Mouse (Mus musculus): ENCODE measurements around the gene Tas2r143. TPM values are rescaled to one million over a fixed set of nuclear protein-coding genes. Genes with fewer than 3 reads are reported as not detected.

Tas2r143 gene
- polyA plus RNA-seq (2014; fragmentation: Nextera tagmentation; extraction: Ambion mirVana) = not detected in 2 replicates

DNA sequence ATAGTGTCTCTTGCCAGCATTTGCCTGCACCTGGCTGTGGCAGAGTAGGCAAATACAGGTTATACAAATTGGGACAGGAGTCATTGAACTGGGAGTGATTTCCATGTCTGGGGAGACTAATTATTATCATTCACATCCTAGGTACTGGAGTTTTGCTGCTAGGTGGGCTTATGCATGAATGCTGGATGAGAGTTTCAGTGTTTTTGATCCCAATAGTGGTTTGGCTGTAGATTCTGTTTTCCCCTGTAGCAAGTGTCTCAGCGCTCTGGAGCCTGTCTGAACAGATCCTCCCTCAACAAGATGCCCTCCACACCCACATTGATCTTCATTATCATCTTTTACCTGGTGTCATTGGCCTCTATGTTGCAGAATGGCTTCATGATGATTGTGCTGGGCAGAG is at the start of gene Tas2r143:
TSS of gene Tas2r143 (plus strand) at position 301 of the 400 bp plus-strand sequence.
- Histone ChIP-seq H3K9ac (ENCODE audit: low read depth, low read length) (no peak within 1 kb of the TSS), H3K36me3 (ENCODE audit: control insufficient read depth, insufficient read depth, low read length) (no peaks in the 10 kb centered on the region), H3K9me3 (replicated peaks; ENCODE audit: control insufficient read depth, low read length) (no peaks in the 10 kb centered on the region), H3K4me2 (no peak within 1 kb of the TSS), H3K27ac (ENCODE audit: low read depth, low read length) (no peak within 1 kb of the TSS), H3K4me1 (ENCODE audit: control insufficient read depth, insufficient read depth, low read length) (no peaks in the 10 kb centered on the region), H3K4me3 (ENCODE audit: low read depth, low read length) (no peak within 1 kb of the TSS), H3K27me3 (ENCODE audit: control insufficient read depth, insufficient read depth, low read length) (no peaks in the 10 kb centered on the region)
- WGBS (ENCODE audit: insufficient replicate concordance) = 71% methylated on average over 1 of the region's 1 CpGs
- ATAC-seq (replicated peaks; ENCODE audit: insufficient number of reproducible peaks, low FRiP score, low TSS enrichment) = no peak

DNA sequence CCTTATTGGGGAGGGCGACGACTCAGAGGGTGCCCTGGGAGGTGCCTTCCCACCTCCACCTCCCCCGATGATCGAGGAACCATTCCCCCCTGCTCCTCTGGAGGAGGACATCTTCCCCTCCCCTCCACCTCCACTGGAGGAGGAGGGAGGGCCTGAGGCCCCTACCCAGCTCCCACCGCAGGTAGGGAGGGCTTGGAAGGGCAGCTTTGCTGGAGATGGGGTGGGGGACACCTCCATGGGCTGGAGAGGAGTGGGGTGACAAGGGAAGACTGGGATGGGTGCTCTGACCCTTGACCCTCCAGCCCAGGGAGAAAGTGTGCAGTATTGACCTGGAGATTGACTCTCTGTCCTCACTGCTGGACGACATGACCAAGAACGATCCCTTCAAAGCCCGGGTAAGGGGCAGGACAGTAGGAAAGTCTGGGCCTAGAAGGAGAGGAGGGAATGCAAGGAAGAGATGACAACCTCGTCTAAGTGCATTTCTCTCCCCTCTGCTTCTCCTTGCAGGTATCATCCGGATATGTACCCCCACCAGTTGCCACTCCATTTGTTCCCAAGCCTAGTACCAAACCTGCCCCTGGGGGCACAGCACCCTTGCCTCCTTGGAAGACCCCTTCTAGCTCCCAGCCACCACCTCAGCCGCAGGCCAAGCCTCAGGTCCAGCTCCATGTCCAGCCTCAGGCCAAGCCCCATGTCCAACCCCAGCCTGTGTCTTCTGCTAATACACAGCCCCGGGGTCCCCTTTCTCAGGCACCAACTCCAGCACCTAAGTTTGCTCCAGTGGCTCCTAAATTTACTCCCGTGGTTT is 48.9 kb upstream of the Tas2r143 start:
- H3K9me3 ChIP-seq (replicated peaks; ENCODE audit: control insufficient read depth, low read length) = no peaks in the 10 kb centered on the region
- 31% methylated on average over 13 of the region's 13 CpGs for WGBS (ENCODE audit: insufficient replicate concordance)
- peaks cover 11% of the 10 kb centered on the region for H3K36me3 ChIP-seq (ENCODE audit: control insufficient read depth, insufficient read depth, low read length)
- H3K27me3 ChIP-seq (ENCODE audit: control insufficient read depth, insufficient read depth, low read length) = no peaks in the 10 kb centered on the region
- peak overlapping the region; percentile 90 for H3K4me3 ChIP-seq (ENCODE audit: low read depth, low read length)
- H3K27ac ChIP-seq (ENCODE audit: low read depth, low read length) = peak overlapping the region; percentile 99
- no peak for ATAC-seq (replicated peaks; ENCODE audit: insufficient number of reproducible peaks, low FRiP score, low TSS enrichment)
- H3K9ac ChIP-seq (ENCODE audit: low read depth, low read length) = peak overlapping the region; percentile 94
- H3K4me2 ChIP-seq = peak overlapping the region; percentile 97
- H3K4me1 ChIP-seq (ENCODE audit: control insufficient read depth, insufficient read depth, low read length) = peaks cover 54% of the 10 kb centered on the region

- Histone ChIP-seq H3K9me3 (replicated peaks; ENCODE audit: control insufficient read depth, low read length) (no peaks in the 10 kb centered on the region), H3K27ac (ENCODE audit: low read depth, low read length) (peak overlapping the region; percentile 54), H3K4me1 (ENCODE audit: control insufficient read depth, insufficient read depth, low read length) (peaks cover 54% of the 10 kb centered on the region), H3K9ac (ENCODE audit: low read depth, low read length) (peak overlapping the region; percentile 94), H3K27me3 (ENCODE audit: control insufficient read depth, insufficient read depth, low read length) (no peaks in the 10 kb centered on the region), H3K36me3 (ENCODE audit: control insufficient read depth, insufficient read depth, low read length) (peaks cover 19% of the 10 kb centered on the region), H3K4me3 (ENCODE audit: low read depth, low read length) (peak overlapping the region; percentile 90), H3K4me2 (peak overlapping the region; percentile 97)
- no peak for ATAC-seq (replicated peaks; ENCODE audit: insufficient number of reproducible peaks, low FRiP score, low TSS enrichment)
- 52% methylated on average over 7 of the region's 7 CpGs for WGBS (ENCODE audit: insufficient replicate concordance)
These were observed 48.1 kb upstream of the Tas2r143 start for GRCm38 (mm10) chr6:42351776-42352485.

DNA sequence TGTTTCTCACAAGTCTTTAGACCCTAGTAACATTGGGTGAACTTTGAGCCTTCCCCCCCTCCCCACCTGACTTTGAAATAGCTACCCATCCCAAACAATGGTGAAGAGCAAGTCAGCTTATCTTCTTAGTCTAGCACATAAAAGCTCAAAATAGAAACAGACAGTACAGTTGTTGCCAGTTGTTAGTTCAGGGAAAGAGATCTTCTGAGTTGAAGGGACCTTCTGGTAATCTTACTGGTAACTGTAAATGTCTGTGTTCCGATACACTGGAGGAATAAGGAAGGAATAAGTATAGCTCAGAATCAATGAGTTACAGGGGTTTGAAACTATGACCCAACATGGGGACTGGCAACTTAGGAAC is 47.6 kb upstream of the Tas2r143 start:
- no peak for ATAC-seq (replicated peaks; ENCODE audit: insufficient number of reproducible peaks, low FRiP score, low TSS enrichment)
- no peaks in the 10 kb centered on the region for H3K27me3 ChIP-seq (ENCODE audit: control insufficient read depth, insufficient read depth, low read length)
- H3K4me3 ChIP-seq (ENCODE audit: low read depth, low read length) = peak overlapping the region; percentile 90
- 83% methylated on average over 1 of the region's 1 CpGs for WGBS (ENCODE audit: insufficient replicate concordance)
- peak overlapping the region; percentile 97 for H3K4me2 ChIP-seq
- H3K9me3 ChIP-seq (replicated peaks; ENCODE audit: control insufficient read depth, low read length) = no peaks in the 10 kb centered on the region
- H3K4me1 ChIP-seq (ENCODE audit: control insufficient read depth, insufficient read depth, low read length) = peaks cover 57% of the 10 kb centered on the region
- H3K9ac ChIP-seq (ENCODE audit: low read depth, low read length) = peak overlapping the region; percentile 94; the same call in 1 of the 2 replicates
- peak overlapping the region; percentile 54 for H3K27ac ChIP-seq (ENCODE audit: low read depth, low read length)
- peaks cover 24% of the 10 kb centered on the region for H3K36me3 ChIP-seq (ENCODE audit: control insufficient read depth, insufficient read depth, low read length)

DNA sequence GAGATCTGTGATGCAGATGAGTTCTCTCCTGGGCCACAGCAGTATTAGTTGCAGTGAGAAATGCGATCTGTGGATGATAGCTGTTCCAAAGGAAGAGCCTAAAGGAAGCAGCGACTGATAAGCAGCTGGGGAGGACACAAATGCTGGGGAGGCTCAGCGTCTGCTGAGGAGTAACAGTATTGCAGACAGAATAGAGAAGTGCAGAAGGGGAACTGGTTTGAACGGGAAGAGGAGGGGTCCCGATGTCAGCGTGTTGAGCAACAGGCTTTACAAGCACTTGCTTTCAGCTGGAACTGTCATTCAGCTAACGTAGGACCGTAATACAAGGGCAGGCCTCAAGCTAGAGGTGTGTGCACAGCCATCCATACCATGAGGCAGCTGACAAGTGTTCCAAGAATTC is 46.9 kb upstream of the Tas2r143 start:
- H3K9me3 ChIP-seq (replicated peaks; ENCODE audit: control insufficient read depth, low read length) = no peaks in the 10 kb centered on the region
- peak overlapping the region; percentile 54 for H3K27ac ChIP-seq (ENCODE audit: low read depth, low read length)
- ATAC-seq (replicated peaks; ENCODE audit: insufficient number of reproducible peaks, low FRiP score, low TSS enrichment) = no peak
- peaks cover 31% of the 10 kb centered on the region for H3K36me3 ChIP-seq (ENCODE audit: control insufficient read depth, insufficient read depth, low read length)
- H3K4me3 ChIP-seq (ENCODE audit: low read depth, low read length) = peak overlapping the region; percentile 90
- H3K4me2 ChIP-seq = peak overlapping the region; percentile 97
- H3K9ac ChIP-seq (ENCODE audit: low read depth, low read length) = peak overlapping the region; percentile 10; the same call in 1 of the 2 replicates
- H3K27me3 ChIP-seq (ENCODE audit: control insufficient read depth, insufficient read depth, low read length) = no peaks in the 10 kb centered on the region
- WGBS (ENCODE audit: insufficient replicate concordance) = 41% methylated on average over 8 of the region's 8 CpGs
- H3K4me1 ChIP-seq (ENCODE audit: control insufficient read depth, insufficient read depth, low read length) = peaks cover 63% of the 10 kb centered on the region

- no peaks in the 10 kb centered on the region for H3K27me3 ChIP-seq (ENCODE audit: control insufficient read depth, insufficient read depth, low read length)
- H3K36me3 ChIP-seq (ENCODE audit: control insufficient read depth, insufficient read depth, low read length) = peaks cover 34% of the 10 kb centered on the region
- peak overlapping the region; percentile 22; the same call in 1 of the 2 replicates for H3K9ac ChIP-seq (ENCODE audit: low read depth, low read length)
- WGBS (ENCODE audit: insufficient replicate concordance) = 28% methylated on average over 11 of the region's 11 CpGs
- no peak for ATAC-seq (replicated peaks; ENCODE audit: insufficient number of reproducible peaks, low FRiP score, low TSS enrichment)
- H3K27ac ChIP-seq (ENCODE audit: low read depth, low read length) = peak overlapping the region; percentile 54
- H3K4me2 ChIP-seq = peak overlapping the region; percentile 97
- H3K4me1 ChIP-seq (ENCODE audit: control insufficient read depth, insufficient read depth, low read length) = peaks cover 64% of the 10 kb centered on the region
- no peaks in the 10 kb centered on the region for H3K9me3 ChIP-seq (replicated peaks; ENCODE audit: control insufficient read depth, low read length)
- H3K4me3 ChIP-seq (ENCODE audit: low read depth, low read length) = peak overlapping the region; percentile 90
These were observed 45.7 kb upstream of the Tas2r143 start for GRCm38 (mm10) chr6:42354076-42355019.

DNA sequence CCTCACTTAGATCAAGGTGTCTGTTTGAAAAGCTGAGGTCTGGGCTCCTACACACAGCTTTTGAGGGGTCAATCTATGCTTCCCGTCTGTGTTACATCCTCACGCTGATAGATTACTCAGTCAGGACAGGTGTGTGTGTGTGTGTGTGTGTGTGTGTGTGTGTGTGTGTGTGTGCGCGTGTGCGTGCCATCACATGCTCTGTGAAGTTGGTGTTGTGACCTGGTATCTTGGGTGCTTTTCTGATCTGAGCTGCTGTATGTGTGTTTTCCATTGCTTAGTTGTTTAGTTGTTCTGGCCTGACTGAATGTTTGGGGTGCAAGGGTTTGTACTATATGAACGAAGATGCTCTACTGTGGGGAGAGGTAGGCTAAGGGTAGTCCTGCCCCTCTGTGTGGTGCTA is 44.7 kb upstream of the Tas2r143 start:
- no peak for ATAC-seq (replicated peaks; ENCODE audit: insufficient number of reproducible peaks, low FRiP score, low TSS enrichment)
- Histone ChIP-seq H3K4me2 (no peak overlapping the region; the same call in 1 of the 2 replicates), H3K36me3 (ENCODE audit: control insufficient read depth, insufficient read depth, low read length) (peaks cover 36% of the 10 kb centered on the region), H3K4me3 (ENCODE audit: low read depth, low read length) (no peak overlapping the region), H3K27ac (ENCODE audit: low read depth, low read length) (no peak overlapping the region), H3K27me3 (ENCODE audit: control insufficient read depth, insufficient read depth, low read length) (no peaks in the 10 kb centered on the region), H3K4me1 (ENCODE audit: control insufficient read depth, insufficient read depth, low read length) (peaks cover 70% of the 10 kb centered on the region), H3K9ac (ENCODE audit: low read depth, low read length) (no peak overlapping the region), H3K9me3 (replicated peaks; ENCODE audit: control insufficient read depth, low read length) (no peaks in the 10 kb centered on the region)
- 91% methylated on average over 6 of the region's 6 CpGs for WGBS (ENCODE audit: insufficient replicate concordance)
